Mouse (Mus musculus) midbrain, postnatal 0 days (tissue): ENCODE measurements at regions not wholly inside any gene's neighbourhood (a gene's known extent, or its start where the extent isn't known, plus 50 kb on each side); places are given as distances from the start of the nearest gene placed in this dataset.

Experiments used
- ATAC-seq: fragments of 200-750 bp; cut with Nextera tagmentation; 2 replicates; pipeline ENCODE4 v1.8.0; 2017; ENCODE audit warnings: moderate number of reproducible peaks, mild to moderate bottlenecking, moderate TSS enrichment, moderate library complexity; ENCODE audit not compliant: low FRiP score
- DNase-seq: peaks from one replicate; pipeline ENCODE4 v3.0.0-alpha.2; 2015; ENCODE audit warnings: low spot score
- H3K27ac ChIP-seq: fragments of 300-500 bp; sonication (generic); 2 replicates; pipeline ENCODE4 v1.5.1; 2014; ENCODE audit warnings: low read depth, mild to moderate bottlenecking, low read length, mixed read lengths
- H3K27me3 ChIP-seq: fragments of 300-500 bp; sonication (generic); 2 replicates; pipeline ENCODE4 v1.6.1; 2014; ENCODE audit warnings: low read length, control low read depth, mixed read lengths; ENCODE audit not compliant: insufficient read depth
- H3K36me3 ChIP-seq: fragments of 300-500 bp; sonication (generic); 2 replicates; pipeline ENCODE4 v1.6.1; 2014; ENCODE audit warnings: low read length, control low read depth, mixed read lengths; ENCODE audit not compliant: insufficient read depth
- H3K4me1 ChIP-seq: fragments of 300-500 bp; sonication (generic); 2 replicates; pipeline ENCODE4 v1.6.1; 2014; ENCODE audit warnings: mild to moderate bottlenecking, control low read depth, antibody characterized with exemption, low read length, mixed read lengths; ENCODE audit not compliant: insufficient read depth
- H3K4me2 ChIP-seq: fragments of 300-500 bp; sonication (generic); 2 replicates; pipeline ENCODE4 v1.6.1; 2014; ENCODE audit warnings: low read depth, mild to moderate bottlenecking, low read length, mixed read lengths; ENCODE audit not compliant: poor library complexity, severe bottlenecking
- H3K4me3 ChIP-seq: fragments of 300-500 bp; sonication (generic); 2 replicates; pipeline ENCODE4 v1.5.1; 2014; ENCODE audit warnings: low read depth, mild to moderate bottlenecking, low read length, moderate library complexity
- H3K9ac ChIP-seq: fragments of 300-500 bp; sonication (generic); replicated peaks from 2 replicates; pipeline ENCODE4 v1.6.1; 2014; ENCODE audit warnings: mild to moderate bottlenecking, low read length, moderate library complexity, mixed read lengths; ENCODE audit not compliant: poor library complexity, severe bottlenecking
- H3K9me3 ChIP-seq: fragments of 300-500 bp; sonication (generic); 2 replicates; pipeline ENCODE4 v1.6.1; 2016; ENCODE audit warnings: low read length, control low read depth
- CTCF ChIP-seq: IDR thresholded peaks from 2 replicates; pipeline ENCODE4 v1.5.1; 2016; ENCODE audit warnings: antibody characterized with exemption, mild to moderate bottlenecking
- WGBS: fragments of 180-500 bp; shearing (Covaris S2); extraction: QIAGEN DNeasy Blood & Tissue Kit; methylation state at CpG from one replicate; pipeline ENCODE4 v1.1.7; 2014; 5-methylcytosine and 5-hydroxymethylcytosine counted together

DNA sequence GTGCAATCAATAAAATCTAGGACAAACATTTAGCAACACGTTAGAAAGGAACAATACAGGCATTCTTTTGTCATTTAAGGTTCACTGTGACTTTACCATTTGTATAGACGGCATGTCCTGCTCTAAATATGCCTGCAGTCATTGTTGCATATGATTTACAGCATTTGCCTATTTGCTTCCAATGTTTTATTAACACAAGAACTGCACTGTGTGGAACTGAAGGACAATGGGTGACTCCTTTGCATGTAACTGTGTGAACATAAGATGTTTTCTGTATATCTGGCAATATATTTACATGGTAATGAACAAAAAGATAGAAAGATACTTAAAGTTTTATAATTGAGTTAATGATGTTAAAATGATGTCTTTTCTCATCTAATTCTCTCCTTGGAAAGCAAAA is 57.1 kb downstream of the Pou4f1 start:
- Histone ChIP-seq H3K27ac (no peak overlapping the region), H3K27me3 (no peaks in the 10 kb centered on the region), H3K4me2 (no peak overlapping the region), H3K4me1 (no peaks in the 10 kb centered on the region), H3K36me3 (no peaks in the 10 kb centered on the region), H3K4me3 (no peak overlapping the region), H3K9me3 (no peaks in the 10 kb centered on the region), H3K9ac (no peak overlapping the region)
- 53% methylated on average over 2 of the region's 2 CpGs for WGBS
- no peak for TF ChIP-seq CTCF
- no peak for DNase-seq
- ATAC-seq, result no peak

DNA sequence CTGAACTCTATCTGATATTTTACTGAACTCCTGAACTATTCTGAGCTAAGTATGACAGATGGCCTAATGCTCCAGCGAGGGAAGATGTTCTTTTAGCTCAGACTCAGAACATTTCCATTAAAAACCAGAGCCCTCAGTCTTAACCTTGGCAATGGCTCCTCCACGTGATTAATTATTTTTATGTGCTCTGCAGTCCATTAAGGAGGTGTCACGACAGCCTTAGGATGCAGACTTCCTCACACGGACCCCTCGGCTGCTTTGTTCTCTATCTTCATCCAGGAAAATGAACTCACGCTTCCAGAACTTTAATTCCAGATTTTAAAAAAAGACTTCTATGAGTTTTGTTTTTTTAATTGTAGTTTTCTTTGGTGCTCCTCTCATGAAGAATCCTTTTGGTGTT is 57.5 kb downstream of the Pou4f1 start:
- H3K9ac ChIP-seq, result no peak overlapping the region
- 71% methylated on average over 6 of the region's 6 CpGs for WGBS
- H3K4me2 ChIP-seq, result no peak overlapping the region
- no peaks in the 10 kb centered on the region for H3K9me3 ChIP-seq
- no peaks in the 10 kb centered on the region for H3K36me3 ChIP-seq
- no peaks in the 10 kb centered on the region for H3K4me1 ChIP-seq
- H3K4me3 ChIP-seq, result no peak overlapping the region
- no peak overlapping the region for H3K27ac ChIP-seq
- no peak for ATAC-seq
- no peaks in the 10 kb centered on the region for H3K27me3 ChIP-seq
- TF ChIP-seq CTCF, result no peak
- DNase-seq, result no peak

DNA sequence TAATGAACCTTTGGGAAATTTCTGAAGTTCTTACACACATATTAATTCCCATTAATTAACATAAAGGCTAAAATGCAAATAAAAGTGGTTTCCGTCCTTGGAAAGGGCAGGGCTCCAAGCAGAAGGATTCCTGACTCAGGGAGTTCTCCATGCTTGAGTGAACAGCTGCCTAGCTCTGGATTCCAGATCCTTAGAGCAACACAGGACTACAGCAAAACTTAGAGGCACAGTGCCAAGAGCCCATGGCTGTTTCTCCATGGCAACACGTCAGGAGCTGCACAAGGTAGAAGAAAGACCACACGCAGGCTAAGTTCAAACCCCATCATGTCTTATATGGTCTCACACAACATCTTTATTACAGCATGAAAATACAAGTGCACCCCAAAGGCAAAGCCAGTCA is 61.7 kb downstream of the Pou4f1 start:
- no peak for TF ChIP-seq CTCF
- ATAC-seq (no peak), DNase-seq (peak; percentile 27)
- Histone ChIP-seq H3K27ac (no peak overlapping the region), H3K9ac (no peak overlapping the region), H3K4me2 (no peak overlapping the region), H3K27me3 (no peaks in the 10 kb centered on the region), H3K4me1 (no peaks in the 10 kb centered on the region), H3K36me3 (no peaks in the 10 kb centered on the region), H3K4me3 (no peak overlapping the region), H3K9me3 (no peaks in the 10 kb centered on the region)
- 44% methylated on average over 3 of the region's 3 CpGs for WGBS

DNA sequence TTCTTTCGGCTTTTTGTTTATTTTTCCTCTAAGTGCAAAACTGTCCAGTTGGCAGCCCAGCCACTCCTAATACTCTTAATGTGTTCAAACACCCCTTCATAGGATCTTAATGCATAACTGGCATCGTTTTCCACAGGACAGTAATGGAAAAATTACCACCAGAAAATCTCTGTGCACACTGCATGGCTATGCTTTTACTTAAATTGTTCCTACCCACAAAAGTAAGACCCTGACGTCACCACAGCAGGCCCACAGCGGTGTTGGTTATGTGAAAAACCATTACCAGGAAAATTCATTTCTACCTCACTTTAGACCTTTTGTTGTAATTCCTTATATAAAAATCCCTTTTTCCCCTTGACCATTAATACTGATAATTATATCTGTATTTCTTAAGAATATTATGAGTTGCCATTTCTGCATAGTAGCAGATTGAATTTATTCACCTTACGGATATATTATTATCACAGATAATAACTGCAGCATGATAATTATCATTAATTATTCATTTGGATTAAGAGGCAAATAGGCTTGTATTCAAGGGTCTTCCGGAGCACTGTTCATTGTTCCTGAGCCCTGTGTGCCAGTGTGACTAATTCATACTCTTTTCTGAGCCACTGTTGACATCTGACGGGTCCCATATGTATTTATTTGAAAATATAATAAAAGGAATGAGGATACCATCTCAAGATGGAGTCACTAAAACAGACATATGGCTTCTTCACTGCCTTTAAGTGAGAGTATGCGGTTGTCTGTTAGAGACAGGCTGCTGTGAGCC is 78.3 kb downstream of the Pou4f1 start:
- no peak overlapping the region for H3K4me3 ChIP-seq
- 53% methylated on average over 8 of the region's 8 CpGs for WGBS
- no peaks in the 10 kb centered on the region for H3K27me3 ChIP-seq
- no peak overlapping the region for H3K9ac ChIP-seq
- TF ChIP-seq CTCF, result no peak
- ATAC-seq, result no peak
- no peaks in the 10 kb centered on the region for H3K9me3 ChIP-seq
- DNase-seq, result no peak
- no peaks in the 10 kb centered on the region for H3K4me1 ChIP-seq
- no peaks in the 10 kb centered on the region for H3K36me3 ChIP-seq
- H3K27ac ChIP-seq, result no peak overlapping the region
- H3K4me2 ChIP-seq, result no peak overlapping the region

GRCm38 (mm10) chr14:104388879-104389278 is 78.9 kb downstream of the Pou4f1 start:
- Histone ChIP-seq H3K4me2 (no peak overlapping the region), H3K9me3 (no peaks in the 10 kb centered on the region), H3K36me3 (no peaks in the 10 kb centered on the region), H3K9ac (no peak overlapping the region), H3K27ac (no peak overlapping the region), H3K27me3 (no peaks in the 10 kb centered on the region), H3K4me1 (no peaks in the 10 kb centered on the region), H3K4me3 (no peak overlapping the region)
- no peak for ATAC-seq
- WGBS, result 42% methylated on average over 2 of the region's 2 CpGs
- DNase-seq, result no peak
- TF ChIP-seq CTCF, result no peak

DNA sequence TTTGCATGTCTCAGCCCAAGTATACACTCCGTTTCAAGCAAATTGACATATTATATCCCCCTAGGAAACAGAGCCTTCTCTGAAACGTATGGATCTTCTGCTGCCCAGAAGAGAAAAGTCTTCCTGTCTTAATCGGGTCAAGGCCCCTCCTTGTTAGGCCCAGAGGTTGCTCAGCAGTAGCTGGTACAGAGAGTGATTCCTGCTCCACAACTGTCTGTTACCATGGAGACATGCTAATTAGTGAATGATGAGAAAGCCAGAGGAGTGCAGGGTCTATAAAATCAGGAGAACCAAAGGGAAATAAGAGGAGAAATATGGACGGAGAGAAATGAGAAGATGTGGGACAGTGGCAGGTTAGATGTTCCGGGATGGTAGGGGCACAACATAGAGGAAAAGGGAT is 86.8 kb downstream of the Pou4f1 start:
- DNase-seq (peak; percentile 53), ATAC-seq (peak; percentile 87)
- Histone ChIP-seq H3K4me2 (no peak overlapping the region), H3K27me3 (no peaks in the 10 kb centered on the region), H3K36me3 (no peaks in the 10 kb centered on the region), H3K27ac (no peak overlapping the region), H3K9ac (no peak overlapping the region), H3K4me1 (no peaks in the 10 kb centered on the region; the same call in 1 of the 2 replicates), H3K4me3 (no peak overlapping the region), H3K9me3 (no peaks in the 10 kb centered on the region)
- TF ChIP-seq CTCF, result no peak
- 25% methylated on average over 5 of the region's 5 CpGs for WGBS
